Mouse (Mus musculus): ENCODE measurements around the gene Slc2a9. TPM values are rescaled to one million over a fixed set of nuclear protein-coding genes. Genes with fewer than 3 reads are reported as not detected.

The Slc2a9 gene
- polyA plus RNA-seq, 1 experiment from 2014 or later = 0.64 TPM

GRCm38 (mm10) chr5:38307255-38308101 lies 195.5 kb downstream of the Slc2a9 start:
- Histone ChIP-seq H3K9me3 (replicated peaks; ENCODE audit: control insufficient read depth, low read length) (no peaks in the 10 kb centered on the region), H3K36me3 (ENCODE audit: control insufficient read depth, insufficient read depth) (no peaks in the 10 kb centered on the region), H3K4me1 (ENCODE audit: control insufficient read depth, insufficient read depth, low read length) (no peaks in the 10 kb centered on the region), H3K27ac (ENCODE audit: low read length) (no peak overlapping the region), H3K4me2 (ENCODE audit: low read depth, low read length) (peak overlapping the region; percentile 58), H3K9ac (ENCODE audit: low read length) (no peak overlapping the region), H3K4me3 (ENCODE audit: low read length) (peak overlapping the region; percentile 46), H3K27me3 (ENCODE audit: control insufficient read depth, insufficient read depth, low read length) (peaks cover 14% of the 10 kb centered on the region)
- peak; percentile 81 for ATAC-seq (replicated peaks; ENCODE audit: extremely low read depth, insufficient read depth, low FRiP score)
- 11% methylated on average over 26 of the region's 26 CpGs for WGBS

- Histone ChIP-seq H3K27ac (ENCODE audit: low read length) (no peak overlapping the region), H3K4me2 (ENCODE audit: low read depth, low read length) (no peak overlapping the region), H3K36me3 (ENCODE audit: control insufficient read depth, insufficient read depth) (no peaks in the 10 kb centered on the region), H3K9me3 (replicated peaks; ENCODE audit: control insufficient read depth, low read length) (no peaks in the 10 kb centered on the region), H3K9ac (ENCODE audit: low read length) (no peak overlapping the region), H3K27me3 (ENCODE audit: control insufficient read depth, insufficient read depth, low read length) (peaks cover 14% of the 10 kb centered on the region), H3K4me3 (ENCODE audit: low read length) (no peak overlapping the region), H3K4me1 (ENCODE audit: control insufficient read depth, insufficient read depth, low read length) (no peaks in the 10 kb centered on the region)
- 57% methylated on average over 2 of the region's 2 CpGs for WGBS
- ATAC-seq (replicated peaks; ENCODE audit: extremely low read depth, insufficient read depth, low FRiP score) = no peak
These were observed 197.7 kb downstream of the Slc2a9 start for GRCm38 (mm10) chr5:38305241-38305640.

GRCm38 (mm10) chr5:38302651-38303050 lies 200.3 kb downstream of the Slc2a9 start:
- H3K27ac ChIP-seq (ENCODE audit: low read length) = no peak overlapping the region
- H3K27me3 ChIP-seq (ENCODE audit: control insufficient read depth, insufficient read depth, low read length) = no peaks in the 10 kb centered on the region
- H3K9me3 ChIP-seq (replicated peaks; ENCODE audit: control insufficient read depth, low read length) = no peaks in the 10 kb centered on the region
- no peak overlapping the region for H3K4me3 ChIP-seq (ENCODE audit: low read length)
- H3K9ac ChIP-seq (ENCODE audit: low read length) = no peak overlapping the region
- no peaks in the 10 kb centered on the region for H3K36me3 ChIP-seq (ENCODE audit: control insufficient read depth, insufficient read depth)
- no peak for ATAC-seq (replicated peaks; ENCODE audit: extremely low read depth, insufficient read depth, low FRiP score)
- no peaks in the 10 kb centered on the region for H3K4me1 ChIP-seq (ENCODE audit: control insufficient read depth, insufficient read depth, low read length)
- no peak overlapping the region for H3K4me2 ChIP-seq (ENCODE audit: low read depth, low read length)
- 50% methylated on average over 12 of the region's 12 CpGs for WGBS

GRCm38 (mm10) chr5:38301761-38302411 lies 201.1 kb downstream of the Slc2a9 start:
- Histone ChIP-seq H3K9me3 (replicated peaks; ENCODE audit: control insufficient read depth, low read length) (no peaks in the 10 kb centered on the region), H3K4me1 (ENCODE audit: control insufficient read depth, insufficient read depth, low read length) (no peaks in the 10 kb centered on the region), H3K27ac (ENCODE audit: low read length) (no peak overlapping the region), H3K4me3 (ENCODE audit: low read length) (no peak overlapping the region), H3K27me3 (ENCODE audit: control insufficient read depth, insufficient read depth, low read length) (no peaks in the 10 kb centered on the region), H3K36me3 (ENCODE audit: control insufficient read depth, insufficient read depth) (no peaks in the 10 kb centered on the region), H3K4me2 (ENCODE audit: low read depth, low read length) (no peak overlapping the region), H3K9ac (ENCODE audit: low read length) (no peak overlapping the region)
- no peak for ATAC-seq (replicated peaks; ENCODE audit: extremely low read depth, insufficient read depth, low FRiP score)
- 82% methylated on average over 12 of the region's 12 CpGs for WGBS

Other genes starting within 250 kb of the Slc2a9 start
- gene Tmem128, start 243.0 kb downstream of the Slc2a9 start, polyA plus RNA-seq (2015; fragmentation: Nextera tagmentation; extraction: Ambion mirVana) = 41.4 and 43.2 TPM in 2 replicates
- gene Otop1, start 227.2 kb downstream of the Slc2a9 start, polyA plus RNA-seq (2015; fragmentation: Nextera tagmentation; extraction: Ambion mirVana) = not detected in 2 replicates
- 0.08 TPM in 1 of 2 replicates, not detected in the other for gene Drd5, start 183.8 kb downstream of the Slc2a9 start, polyA plus RNA-seq (2015; fragmentation: Nextera tagmentation; extraction: Ambion mirVana)
- gene Wdr1, start 60.1 kb upstream of the Slc2a9 start, polyA plus RNA-seq (2015; fragmentation: Nextera tagmentation; extraction: Ambion mirVana) = 241 and 256 TPM in 2 replicates
- gene Zfp518b, start 181.7 kb upstream of the Slc2a9 start, polyA plus RNA-seq (2015; fragmentation: Nextera tagmentation; extraction: Ambion mirVana) = 6.9 and 7.4 TPM in 2 replicates

All from heart, embryonic 16.5 days (tissue).